Mouse (Mus musculus): ENCODE results near the gene Abi3bp. TPM values are rescaled to one million over a fixed set of nuclear protein-coding genes. Genes with fewer than 3 reads are reported as not detected.

Gene Abi3bp
- polyA plus RNA-seq, 1 experiment from 2014 or later = 3.0 TPM

GRCm38 (mm10) chr16:56483466-56483865, 5.8 kb downstream of the Abi3bp start:
- Histone ChIP-seq H3K36me3 (ENCODE audit: insufficient read depth, low read length) (no peaks in the 10 kb centered on the region), H3K9ac (ENCODE audit: low read depth, low read length) (no peak overlapping the region), H3K4me3 (replicated peaks; ENCODE audit: low read depth, low read length) (no peak overlapping the region), H3K27ac (no peak overlapping the region), H3K4me2 (ENCODE audit: low read length) (no peak overlapping the region), H3K4me1 (replicated peaks; ENCODE audit: insufficient read depth, low read length) (no peaks in the 10 kb centered on the region), H3K9me3 (replicated peaks; ENCODE audit: low read length) (no peaks in the 10 kb centered on the region), H3K27me3 (ENCODE audit: insufficient read depth, low read length) (no peaks in the 10 kb centered on the region)
- 64% methylated on average over 10 of the region's 10 CpGs for WGBS
- DNase-seq (ENCODE audit: low spot score) = peak; percentile 50
- TF ChIP-seq CTCF (IDR thresholded peaks at IDR 0.05; ENCODE audit: low read depth) = no peak
- ATAC-seq (replicated peaks; ENCODE audit: low FRiP score, low read depth) = no peak

GRCm38 (mm10) chr16:56486461-56486860, 8.8 kb downstream of the Abi3bp start:
- Histone ChIP-seq H3K36me3 (ENCODE audit: insufficient read depth, low read length) (no peaks in the 10 kb centered on the region), H3K4me1 (replicated peaks; ENCODE audit: insufficient read depth, low read length) (no peaks in the 10 kb centered on the region), H3K9me3 (replicated peaks; ENCODE audit: low read length) (no peaks in the 10 kb centered on the region), H3K27me3 (ENCODE audit: insufficient read depth, low read length) (no peaks in the 10 kb centered on the region), H3K4me2 (ENCODE audit: low read length) (no peak overlapping the region), H3K27ac (no peak overlapping the region), H3K9ac (ENCODE audit: low read depth, low read length) (no peak overlapping the region), H3K4me3 (replicated peaks; ENCODE audit: low read depth, low read length) (no peak overlapping the region)
- 46% methylated on average over 4 of the region's 4 CpGs for WGBS
- DNase-seq (ENCODE audit: low spot score) = peak; percentile 63
- TF ChIP-seq CTCF (IDR thresholded peaks at IDR 0.05; ENCODE audit: low read depth) = no peak
- ATAC-seq (replicated peaks; ENCODE audit: low FRiP score, low read depth) = no peak

- no peak overlapping the region for H3K9ac ChIP-seq (ENCODE audit: low read depth, low read length)
- no peaks in the 10 kb centered on the region for H3K4me1 ChIP-seq (replicated peaks; ENCODE audit: insufficient read depth, low read length)
- H3K4me2 ChIP-seq (ENCODE audit: low read length) = no peak overlapping the region
- no peaks in the 10 kb centered on the region for H3K36me3 ChIP-seq (ENCODE audit: insufficient read depth, low read length)
- DNase-seq (ENCODE audit: low spot score) = no peak
- WGBS = 81% methylated on average over 3 of the region's 3 CpGs
- H3K27me3 ChIP-seq (ENCODE audit: insufficient read depth, low read length) = no peaks in the 10 kb centered on the region
- no peak overlapping the region for H3K27ac ChIP-seq
- no peaks in the 10 kb centered on the region for H3K9me3 ChIP-seq (replicated peaks; ENCODE audit: low read length)
- no peak for TF ChIP-seq CTCF (IDR thresholded peaks at IDR 0.05; ENCODE audit: low read depth)
- no peak for ATAC-seq (replicated peaks; ENCODE audit: low FRiP score, low read depth)
- H3K4me3 ChIP-seq (replicated peaks; ENCODE audit: low read depth, low read length) = no peak overlapping the region
Observed at GRCm38 (mm10) chr16:56490861-56491260, 13.2 kb downstream of the Abi3bp start.

DNA sequence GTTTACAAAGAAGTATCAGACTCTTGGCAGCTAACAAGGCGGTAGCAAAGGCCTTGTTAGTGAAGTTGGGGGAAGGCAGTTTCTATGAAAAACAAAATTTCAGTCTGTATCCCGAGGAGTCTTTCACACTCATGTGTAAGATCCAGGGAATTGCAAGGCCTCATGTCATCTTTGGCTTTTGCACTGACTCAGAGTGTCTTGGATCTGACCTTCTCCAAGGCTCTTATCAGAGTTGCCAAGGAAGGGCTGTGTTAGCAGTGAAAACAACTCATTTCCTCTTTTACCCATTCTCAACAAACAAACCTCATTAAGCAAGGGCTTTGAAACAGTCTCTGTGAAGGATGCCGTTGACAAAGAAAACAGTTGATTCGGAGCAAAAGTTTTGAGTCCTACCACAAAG, 17.6 kb downstream of the Abi3bp start:
- Histone ChIP-seq H3K9ac (ENCODE audit: low read depth, low read length) (no peak overlapping the region), H3K4me2 (ENCODE audit: low read length) (no peak overlapping the region), H3K4me3 (replicated peaks; ENCODE audit: low read depth, low read length) (no peak overlapping the region), H3K27ac (no peak overlapping the region), H3K27me3 (ENCODE audit: insufficient read depth, low read length) (no peaks in the 10 kb centered on the region), H3K4me1 (replicated peaks; ENCODE audit: insufficient read depth, low read length) (no peaks in the 10 kb centered on the region), H3K9me3 (replicated peaks; ENCODE audit: low read length) (no peaks in the 10 kb centered on the region), H3K36me3 (ENCODE audit: insufficient read depth, low read length) (no peaks in the 10 kb centered on the region)
- no peak for TF ChIP-seq CTCF (IDR thresholded peaks at IDR 0.05; ENCODE audit: low read depth)
- no peak for DNase-seq (ENCODE audit: low spot score)
- 63% methylated on average over 4 of the region's 4 CpGs for WGBS
- ATAC-seq (replicated peaks; ENCODE audit: low FRiP score, low read depth) = no peak

DNA sequence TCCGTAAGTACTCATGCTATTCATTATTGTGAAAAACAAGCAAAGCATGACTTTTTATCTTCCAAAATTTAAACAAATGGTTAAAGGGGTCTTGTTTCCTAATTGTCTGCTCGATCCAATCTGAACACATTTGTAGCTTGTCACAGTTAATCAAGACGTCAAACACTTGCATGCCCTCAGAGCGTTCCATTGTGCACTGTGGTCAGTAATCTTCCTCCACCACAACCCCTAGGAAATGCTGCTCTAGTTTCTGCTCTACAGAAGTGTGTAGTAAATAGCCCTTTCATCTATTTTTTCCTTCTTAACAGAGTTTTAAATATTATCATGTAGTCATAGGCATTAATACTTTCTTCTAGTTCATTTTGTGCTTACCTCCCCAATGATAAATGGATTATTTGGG, 19.1 kb downstream of the Abi3bp start:
- no peak for ATAC-seq (replicated peaks; ENCODE audit: low FRiP score, low read depth)
- TF ChIP-seq CTCF (IDR thresholded peaks at IDR 0.05; ENCODE audit: low read depth) = no peak
- Histone ChIP-seq H3K27ac (no peak overlapping the region), H3K27me3 (ENCODE audit: insufficient read depth, low read length) (no peaks in the 10 kb centered on the region), H3K36me3 (ENCODE audit: insufficient read depth, low read length) (no peaks in the 10 kb centered on the region), H3K4me1 (replicated peaks; ENCODE audit: insufficient read depth, low read length) (0 out of 2 replicates have a peak, but pooled peaks cover 3% of the 10 kb centered on the region), H3K4me3 (replicated peaks; ENCODE audit: low read depth, low read length) (no peak overlapping the region), H3K9ac (ENCODE audit: low read depth, low read length) (no peak overlapping the region), H3K4me2 (ENCODE audit: low read length) (no peak overlapping the region), H3K9me3 (replicated peaks; ENCODE audit: low read length) (no peaks in the 10 kb centered on the region)
- WGBS = 61% methylated on average over 4 of the region's 4 CpGs
- DNase-seq (ENCODE audit: low spot score) = no peak

DNA sequence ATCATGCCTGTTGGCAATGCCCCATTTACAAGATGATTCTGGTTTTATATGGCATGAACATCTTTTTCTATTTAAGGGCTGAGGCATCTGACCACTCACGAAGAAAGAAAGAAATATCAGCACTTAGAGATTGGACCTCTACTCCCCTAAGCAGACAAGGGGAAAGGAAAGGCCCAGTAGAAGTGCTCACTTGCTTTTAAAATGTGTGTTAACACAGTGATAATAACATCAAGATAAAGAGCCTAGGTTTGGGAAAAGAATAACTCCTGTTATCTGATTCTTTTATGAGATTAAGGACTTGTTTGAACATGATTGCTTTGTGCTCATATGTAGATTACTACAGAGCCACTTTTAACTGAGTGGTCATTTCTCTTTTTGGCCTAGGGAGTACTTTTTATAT, 21.0 kb downstream of the Abi3bp start:
- Histone ChIP-seq H3K9ac (ENCODE audit: low read depth, low read length) (no peak overlapping the region), H3K4me1 (replicated peaks; ENCODE audit: insufficient read depth, low read length) (0 out of 2 replicates have a peak, but pooled peaks cover 3% of the 10 kb centered on the region), H3K27ac (no peak overlapping the region), H3K36me3 (ENCODE audit: insufficient read depth, low read length) (no peaks in the 10 kb centered on the region), H3K4me3 (replicated peaks; ENCODE audit: low read depth, low read length) (no peak overlapping the region), H3K4me2 (ENCODE audit: low read length) (no peak overlapping the region), H3K9me3 (replicated peaks; ENCODE audit: low read length) (no peaks in the 10 kb centered on the region), H3K27me3 (ENCODE audit: insufficient read depth, low read length) (no peaks in the 10 kb centered on the region)
- ATAC-seq (replicated peaks; ENCODE audit: low FRiP score, low read depth) (no peak), DNase-seq (ENCODE audit: low spot score) (no peak)
- 71% methylated on average over 1 of the region's 1 CpGs for WGBS
- no peak for TF ChIP-seq CTCF (IDR thresholded peaks at IDR 0.05; ENCODE audit: low read depth)

- Histone ChIP-seq H3K4me3 (replicated peaks; ENCODE audit: low read depth, low read length) (no peak overlapping the region), H3K9me3 (replicated peaks; ENCODE audit: low read length) (no peaks in the 10 kb centered on the region), H3K4me1 (replicated peaks; ENCODE audit: insufficient read depth, low read length) (0 out of 2 replicates have a peak, but pooled peaks cover 3% of the 10 kb centered on the region), H3K36me3 (ENCODE audit: insufficient read depth, low read length) (no peaks in the 10 kb centered on the region), H3K27me3 (ENCODE audit: insufficient read depth, low read length) (no peaks in the 10 kb centered on the region), H3K4me2 (ENCODE audit: low read length) (no peak overlapping the region), H3K27ac (no peak overlapping the region), H3K9ac (ENCODE audit: low read depth, low read length) (no peak overlapping the region)
- no peak for TF ChIP-seq CTCF (IDR thresholded peaks at IDR 0.05; ENCODE audit: low read depth)
- no peak for DNase-seq (ENCODE audit: low spot score)
- WGBS = 63% methylated on average over 3 of the region's 3 CpGs
- ATAC-seq (replicated peaks; ENCODE audit: low FRiP score, low read depth) = no peak
Observed at GRCm38 (mm10) chr16:56500441-56500840, 22.8 kb downstream of the Abi3bp start.
